Mouse (Mus musculus) hindbrain, embryonic 15.5 days (tissue): ENCODE results near the gene Dlx1. TPM values are rescaled to one million over a fixed set of nuclear protein-coding genes. Genes with fewer than 3 reads are reported as not detected.

Source experiments
- ATAC-seq: fragments of 200-750 bp; cut with Nextera tagmentation; 2 replicates; pipeline ENCODE4 v1.8.0; 2017; ENCODE audit warnings: low read depth, moderate number of reproducible peaks, moderate TSS enrichment; ENCODE audit not compliant: low FRiP score
- H3K27ac ChIP-seq: fragments of 300-500 bp; sonication (generic); replicated peaks from 2 replicates; pipeline ENCODE4 v1.5.1; 2015; ENCODE audit warnings: mild to moderate bottlenecking, inconsistent platforms
- H3K27me3 ChIP-seq: fragments of 300-500 bp; sonication (generic); 2 replicates; pipeline ENCODE4 v1.6.1; 2015; ENCODE audit warnings: control low read depth, inconsistent platforms
- H3K36me3 ChIP-seq: fragments of 300-500 bp; sonication (generic); 2 replicates; pipeline ENCODE4 v1.6.1; 2015; ENCODE audit warnings: control low read depth, inconsistent platforms
- H3K4me1 ChIP-seq: fragments of 300-500 bp; sonication (generic); replicated peaks from 2 replicates; pipeline ENCODE4 v1.6.1; 2015; ENCODE audit warnings: control low read depth, inconsistent platforms
- H3K4me2 ChIP-seq: fragments of 300-500 bp; sonication (generic); 2 replicates; pipeline ENCODE4 v1.6.1; 2015; ENCODE audit warnings: moderate library complexity, mild to moderate bottlenecking, inconsistent platforms
- H3K4me3 ChIP-seq: fragments of 300-500 bp; sonication (generic); 2 replicates; pipeline ENCODE4 v1.5.1; 2015; ENCODE audit warnings: mild to moderate bottlenecking, inconsistent platforms
- H3K9ac ChIP-seq: fragments of 300-500 bp; sonication (generic); 2 replicates; pipeline ENCODE4 v1.6.1; 2015; ENCODE audit warnings: inconsistent platforms
- H3K9me3 ChIP-seq: fragments of 300-500 bp; sonication (generic); 2 replicates; pipeline ENCODE4 v1.6.1; 2016; ENCODE audit warnings: control low read depth, inconsistent platforms
- WGBS: fragments of 180-500 bp; shearing (Covaris S2); methylation state at CpG from one replicate; pipeline ENCODE4 v1.1.7; 2015; 5-methylcytosine and 5-hydroxymethylcytosine counted together
- polyA plus RNA-seq: library from polyadenylated mRNA; unstranded; fragments of >200 nt; fragmentation: Nextera tagmentation; extraction: Ambion mirVana; gene quantifications from 2 replicates; pipeline ENCODE4 v1.2.1, GENCODE M21; 2015

Dlx1 gene
- polyA plus RNA-seq, 1 experiment from 2014 or later = 6.9 TPM

GRCm38 (mm10) chr2:71529511-71530351 lies 1.8 kb downstream of the Dlx1 start:
- Histone ChIP-seq H3K9ac (no peak overlapping the region), H3K4me3 (peak overlapping the region; percentile 29), H3K27me3 (peaks cover 91% of the 10 kb centered on the region), H3K9me3 (no peaks in the 10 kb centered on the region), H3K27ac (no peak overlapping the region), H3K4me1 (peaks cover 9% of the 10 kb centered on the region), H3K4me2 (peak overlapping the region; percentile 56), H3K36me3 (no peaks in the 10 kb centered on the region)
- peak; percentile 70 for ATAC-seq
- under 1% methylated on average over 57 of the region's 60 CpGs for WGBS

- Histone ChIP-seq H3K4me1 (peaks cover 9% of the 10 kb centered on the region), H3K9me3 (no peaks in the 10 kb centered on the region), H3K27me3 (peaks cover 88% of the 10 kb centered on the region), H3K4me2 (peak overlapping the region; percentile 56; the same call in 1 of the 2 replicates), H3K36me3 (no peaks in the 10 kb centered on the region), H3K4me3 (no peak overlapping the region), H3K9ac (no peak overlapping the region), H3K27ac (no peak overlapping the region)
- no peak for ATAC-seq
- WGBS = under 1% methylated on average over 34 of the region's 34 CpGs
These were observed 2.6 kb downstream of the Dlx1 start for GRCm38 (mm10) chr2:71530391-71531123.

GRCm38 (mm10) chr2:71531124-71531590 lies 3.2 kb downstream of the Dlx1 start:
- no peak for ATAC-seq
- Histone ChIP-seq H3K4me1 (peaks cover 9% of the 10 kb centered on the region), H3K27me3 (peaks cover 86% of the 10 kb centered on the region), H3K36me3 (no peaks in the 10 kb centered on the region), H3K4me3 (no peak overlapping the region), H3K27ac (no peak overlapping the region), H3K9ac (no peak overlapping the region), H3K9me3 (no peaks in the 10 kb centered on the region), H3K4me2 (no peak overlapping the region)
- under 1% methylated on average over 12 of the region's 12 CpGs for WGBS

- 1% methylated on average over 43 of the region's 43 CpGs for WGBS
- H3K27ac ChIP-seq = no peak overlapping the region
- ATAC-seq = no peak
These were observed 4.4 kb downstream of the Dlx1 start for GRCm38 (mm10) chr2:71531990-71532970.

GRCm38 (mm10) chr2:71533094-71533493 lies 5.2 kb downstream of the Dlx1 start:
- peaks cover 9% of the 10 kb centered on the region for H3K4me1 ChIP-seq
- H3K27ac ChIP-seq = no peak overlapping the region
- peaks cover 86% of the 10 kb centered on the region for H3K27me3 ChIP-seq
- no peak overlapping the region for H3K9ac ChIP-seq
- ATAC-seq = no peak
- H3K36me3 ChIP-seq = no peaks in the 10 kb centered on the region
- H3K4me3 ChIP-seq = no peak overlapping the region
- H3K9me3 ChIP-seq = no peaks in the 10 kb centered on the region
- 10% methylated on average over 5 of the region's 5 CpGs for WGBS
- no peak overlapping the region for H3K4me2 ChIP-seq

More at GRCm38 (mm10) chr2:71531990-71532970, 4.4 kb downstream of the Dlx1 start:
- H3K27me3 ChIP-seq = peaks cover 84% of the 10 kb centered on the region
- H3K4me1 ChIP-seq = peaks cover 9% of the 10 kb centered on the region
- no peak overlapping the region for H3K4me2 ChIP-seq
- H3K9me3 ChIP-seq = no peaks in the 10 kb centered on the region
- no peak overlapping the region for H3K9ac ChIP-seq
- no peak overlapping the region for H3K4me3 ChIP-seq
- no peaks in the 10 kb centered on the region for H3K36me3 ChIP-seq

GRCm38 (mm10) chr2:71534242-71535052 lies 6.5 kb downstream of the Dlx1 start:
- H3K4me3 ChIP-seq = no peak overlapping the region
- peaks cover 1% of the 10 kb centered on the region for H3K4me1 ChIP-seq
- under 1% methylated on average over 20 of the region's 20 CpGs for WGBS
- H3K9ac ChIP-seq = no peak overlapping the region
- H3K9me3 ChIP-seq = no peaks in the 10 kb centered on the region
- peaks cover 86% of the 10 kb centered on the region for H3K27me3 ChIP-seq
- no peaks in the 10 kb centered on the region for H3K36me3 ChIP-seq
- H3K27ac ChIP-seq = no peak overlapping the region
- ATAC-seq = no peak
- H3K4me2 ChIP-seq = no peak overlapping the region

GRCm38 (mm10) chr2:71540611-71541417 lies 12.9 kb downstream of the Dlx1 start:
- H3K27me3 ChIP-seq = peaks cover 66% of the 10 kb centered on the region
- H3K9ac ChIP-seq = no peak overlapping the region
- WGBS = under 1% methylated on average over 48 of the region's 48 CpGs
- no peaks in the 10 kb centered on the region for H3K36me3 ChIP-seq
- H3K4me2 ChIP-seq = peak overlapping the region; percentile 23
- ATAC-seq = no peak
- H3K27ac ChIP-seq = no peak overlapping the region
- peak overlapping the region; percentile 4; the same call in 1 of the 2 replicates for H3K4me3 ChIP-seq
- H3K4me1 ChIP-seq = peaks cover 17% of the 10 kb centered on the region
- H3K9me3 ChIP-seq = no peaks in the 10 kb centered on the region

GRCm38 (mm10) chr2:71541418-71542226 lies 13.7 kb downstream of the Dlx1 start:
- H3K4me3 ChIP-seq = peak overlapping the region; percentile 4; the same call in 1 of the 2 replicates
- peaks cover 26% of the 10 kb centered on the region for H3K4me1 ChIP-seq
- no peak for ATAC-seq

GRCm38 (mm10) chr2:71542227-71542815 lies 14.4 kb downstream of the Dlx1 start:
- peaks cover 64% of the 10 kb centered on the region for H3K27me3 ChIP-seq
- no peak for ATAC-seq
- H3K36me3 ChIP-seq = no peaks in the 10 kb centered on the region
- no peak overlapping the region for H3K27ac ChIP-seq
- H3K4me2 ChIP-seq = no peak overlapping the region
- no peaks in the 10 kb centered on the region for H3K9me3 ChIP-seq
- no peak overlapping the region for H3K9ac ChIP-seq
- H3K4me1 ChIP-seq = peaks cover 29% of the 10 kb centered on the region
- WGBS = 5% methylated on average over 11 of the region's 11 CpGs
- no peak overlapping the region for H3K4me3 ChIP-seq

More at GRCm38 (mm10) chr2:71541418-71542226, 13.7 kb downstream of the Dlx1 start:
- Histone ChIP-seq H3K36me3 (no peaks in the 10 kb centered on the region), H3K27me3 (peaks cover 65% of the 10 kb centered on the region), H3K27ac (no peak overlapping the region), H3K9ac (no peak overlapping the region), H3K4me2 (peak overlapping the region; percentile 23), H3K9me3 (no peaks in the 10 kb centered on the region)
- WGBS = 3% methylated on average over 37 of the region's 37 CpGs
